Mouse (Mus musculus) lung, adult 2 months (tissue): Measurements from ENCODE around the gene Adgra1. TPM values are rescaled to one million over a fixed set of nuclear protein-coding genes. Genes with fewer than 3 reads are reported as not detected.

Experiments used
- DNase-seq: peaks from one replicate; pipeline ENCODE4 v3.0.0; 2022
- H3K4me1 ChIP-seq: fragments of 200-500 bp; 2 replicates; pipeline ENCODE4 v1.6.1; 2011; ENCODE audit warnings: low read length; ENCODE audit not compliant: control insufficient read depth, insufficient read depth
- H3K4me3 ChIP-seq: fragments of 200-500 bp; replicated peaks from 2 replicates; pipeline ENCODE3; 2011; ENCODE audit warnings: low read depth, mild to moderate bottlenecking, control low read depth, low read length; ENCODE audit errors: extremely low read depth
- CTCF ChIP-seq: fragments of 200-500 bp; IDR thresholded peaks from 2 replicates; pipeline ENCODE4 v1.5.1; 2011; ENCODE audit warnings: mild to moderate bottlenecking, low read length, control low read depth; ENCODE audit not compliant: insufficient read depth
- POLR2A ChIP-seq: fragments of 200-500 bp; IDR thresholded peaks from 2 replicates; pipeline ENCODE4 v1.6.1; 2011; ENCODE audit warnings: low read depth, mild to moderate bottlenecking, control low read depth, low read length, borderline replicate concordance; ENCODE audit errors: extremely low read depth
- WGBS: fragments of 180-500 bp; shearing (Covaris S2); methylation state at CpG from one replicate; pipeline ENCODE4 v1.1.7; 2018; 5-methylcytosine and 5-hydroxymethylcytosine counted together
- polyA plus RNA-seq: library from polyadenylated mRNA; depleted of rRNA; stranded (reverse); fragments of >200 nt; gene quantifications from 2 replicates; pipeline ENCODE4 v1.2.3, GENCODE M21; 2012

Adgra1 gene
- polyA plus RNA-seq, 1 experiment: 0.12 TPM

DNA sequence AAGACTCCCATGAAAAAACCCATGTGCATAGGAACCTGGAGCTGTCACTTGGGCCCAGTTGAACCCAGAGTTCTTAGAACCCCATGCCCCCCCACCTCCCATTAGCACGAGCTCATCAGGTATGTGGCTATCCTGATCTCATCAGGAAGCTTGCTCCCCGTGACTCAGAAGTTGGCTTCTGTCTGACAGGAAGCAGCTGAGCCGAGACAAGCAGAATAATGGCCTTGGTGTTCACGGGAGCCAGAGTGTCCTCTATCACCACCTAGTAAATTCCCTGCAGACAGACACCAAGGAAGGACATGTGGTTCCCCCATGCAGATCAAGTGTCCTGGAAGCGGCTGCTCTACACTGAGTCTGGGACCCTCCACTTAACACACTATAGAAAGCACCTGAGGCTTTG is 9.8 kb downstream of the Adgra1 start:
- Histone ChIP-seq H3K4me3 (no peak overlapping the region), H3K4me1 (no peaks in the 10 kb centered on the region)
- DNase-seq: no peak
- TF ChIP-seq CTCF (no peak), POLR2A (no peak)
- 16% methylated on average over 5 of the region's 5 CpGs for WGBS

- no peak for DNase-seq
- H3K4me3 ChIP-seq: no peak overlapping the region
- H3K4me1 ChIP-seq: no peaks in the 10 kb centered on the region
- TF ChIP-seq CTCF (no peak), POLR2A (no peak)
- WGBS: 87% methylated on average over 2 of the region's 2 CpGs
These were observed 11.1 kb downstream of the Adgra1 start for GRCm38 (mm10) chr7:139845101-139845500.

DNA sequence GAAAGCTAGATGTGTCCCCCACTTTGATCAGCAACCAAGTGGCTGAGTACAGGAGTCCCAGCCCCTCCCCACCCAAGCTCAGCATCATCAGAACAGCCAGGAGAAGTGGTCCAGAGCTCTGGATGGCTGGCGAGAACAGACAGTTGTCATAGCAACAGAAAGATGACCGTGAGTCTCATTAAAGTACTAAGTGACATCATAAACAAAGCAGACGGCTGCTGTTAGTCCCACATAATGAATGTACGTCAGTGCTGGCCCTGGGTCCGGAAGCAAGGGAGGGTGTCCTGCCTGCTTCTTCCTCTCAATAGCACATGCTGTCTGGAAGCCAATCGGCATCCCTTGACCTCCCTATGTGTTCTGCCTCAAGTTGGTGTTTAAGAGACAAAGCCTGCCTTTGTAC is 16.2 kb downstream of the Adgra1 start:
- no peak for DNase-seq
- no peak overlapping the region for H3K4me3 ChIP-seq
- WGBS: 21% methylated on average over 6 of the region's 6 CpGs
- TF ChIP-seq CTCF: no peak
- no peak for TF ChIP-seq POLR2A
- H3K4me1 ChIP-seq: no peaks in the 10 kb centered on the region

DNA sequence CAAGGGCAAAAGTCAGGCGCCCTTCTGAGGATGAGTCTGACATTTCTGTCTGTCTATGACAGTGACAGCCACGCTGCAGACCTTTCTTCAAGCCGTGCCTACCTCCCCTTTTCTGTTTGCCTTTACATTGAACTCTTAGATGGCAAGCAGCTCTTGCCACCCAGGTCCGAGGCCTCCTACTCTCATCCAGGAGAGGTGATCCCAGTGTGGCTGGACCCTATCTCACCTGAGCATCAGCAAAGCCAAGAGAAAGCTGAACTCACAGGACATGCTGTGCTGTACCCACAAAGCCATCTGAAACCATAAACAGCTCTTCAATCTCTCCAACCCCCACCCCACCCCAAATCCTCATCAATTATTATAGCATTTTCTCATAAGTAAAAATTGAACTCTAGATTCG is 16.7 kb downstream of the Adgra1 start:
- Histone ChIP-seq H3K4me3 (no peak overlapping the region), H3K4me1 (no peaks in the 10 kb centered on the region)
- WGBS: 66% methylated on average over 5 of the region's 5 CpGs
- TF ChIP-seq POLR2A (no peak), CTCF (no peak)
- DNase-seq: no peak

DNA sequence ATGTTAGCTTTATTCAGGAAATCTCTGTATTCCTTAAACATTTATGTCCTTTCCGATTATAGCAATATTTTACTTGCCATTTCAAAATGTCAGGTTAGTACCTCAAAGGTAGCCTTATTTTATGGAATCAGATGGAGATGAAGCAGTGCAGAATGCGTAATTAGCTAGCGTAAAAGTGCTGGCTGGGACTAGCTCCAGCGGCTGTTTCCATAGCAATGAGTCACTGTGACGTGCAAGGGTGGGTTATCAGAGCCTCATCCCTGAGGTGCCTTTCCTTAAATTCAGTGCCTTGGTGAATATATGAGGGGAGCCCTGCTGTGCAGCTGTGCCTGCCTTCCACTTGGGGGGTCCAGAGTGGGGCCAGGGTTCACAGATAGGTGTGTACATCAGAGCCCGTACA is 17.1 kb downstream of the Adgra1 start:
- DNase-seq: no peak
- 59% methylated on average over 6 of the region's 6 CpGs for WGBS
- TF ChIP-seq POLR2A (no peak), CTCF (no peak)
- no peak overlapping the region for H3K4me3 ChIP-seq
- H3K4me1 ChIP-seq: no peaks in the 10 kb centered on the region

- no peak for DNase-seq
- 74% methylated on average over 11 of the region's 11 CpGs for WGBS
These were observed 21.3 kb downstream of the Adgra1 start for GRCm38 (mm10) chr7:139855261-139855660.

GRCm38 (mm10) chr7:139861411-139861810 is 27.4 kb downstream of the Adgra1 start:
- WGBS: 21% methylated on average over 3 of the region's 3 CpGs
- TF ChIP-seq CTCF: peak; percentile 45
- no peak for TF ChIP-seq POLR2A
- no peak overlapping the region for H3K4me3 ChIP-seq
- H3K4me1 ChIP-seq: no peaks in the 10 kb centered on the region
- DNase-seq: peak; percentile 38

More at GRCm38 (mm10) chr7:139855261-139855660, 21.3 kb downstream of the Adgra1 start:
- Histone ChIP-seq H3K4me1 (no peaks in the 10 kb centered on the region), H3K4me3 (no peak overlapping the region)
- TF ChIP-seq CTCF (no peak), POLR2A (no peak)

- H3K4me3 ChIP-seq: no peak overlapping the region
- 60% methylated on average over 2 of the region's 2 CpGs for WGBS
- H3K4me1 ChIP-seq: no peaks in the 10 kb centered on the region
- no peak for DNase-seq
- TF ChIP-seq CTCF (no peak), POLR2A (no peak)
These were observed 29.1 kb downstream of the Adgra1 start for GRCm38 (mm10) chr7:139863076-139863475.

DNA sequence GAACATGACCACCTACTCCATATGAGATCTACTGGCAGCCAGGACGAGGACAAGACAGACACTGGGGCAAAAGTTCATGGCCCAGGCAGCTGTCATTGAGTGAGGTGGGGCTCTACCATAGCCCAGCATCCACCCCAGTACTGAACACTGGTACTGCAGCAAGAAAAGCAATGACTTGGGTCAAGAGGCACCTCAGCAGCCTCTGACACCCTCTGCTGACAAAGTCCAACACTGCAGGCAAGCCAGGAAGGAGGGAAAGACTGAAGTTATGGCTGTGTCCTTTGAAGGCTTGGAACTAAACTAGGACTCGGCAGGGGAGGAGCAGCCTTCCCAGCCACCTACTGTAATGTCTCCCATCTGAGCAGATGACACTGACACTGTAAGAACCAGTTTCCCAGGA is 30.3 kb downstream of the Adgra1 start:
- DNase-seq: no peak
- 25% methylated on average over 2 of the region's 2 CpGs for WGBS
- TF ChIP-seq CTCF: no peak
- TF ChIP-seq POLR2A: no peak
- no peak overlapping the region for H3K4me3 ChIP-seq
- no peaks in the 10 kb centered on the region for H3K4me1 ChIP-seq

- H3K4me3 ChIP-seq: no peak overlapping the region
- no peaks in the 10 kb centered on the region for H3K4me1 ChIP-seq
- 47% methylated on average over 1 of the region's 1 CpGs for WGBS
- TF ChIP-seq POLR2A (no peak), CTCF (no peak)
- no peak for DNase-seq
These were observed 30.9 kb downstream of the Adgra1 start for GRCm38 (mm10) chr7:139864871-139865270.

- no peak overlapping the region for H3K4me3 ChIP-seq
- DNase-seq: no peak
- TF ChIP-seq CTCF (no peak), POLR2A (no peak)
- no peaks in the 10 kb centered on the region for H3K4me1 ChIP-seq
- WGBS: 78% methylated on average over 5 of the region's 5 CpGs
These were observed 37.0 kb downstream of the Adgra1 start for GRCm38 (mm10) chr7:139871014-139871413.
